Mouse (Mus musculus) heart, adult 2 months (tissue): ENCODE results near the gene Slc29a4.

Source experiments
- CTCF ChIP-seq: fragments of 200-600 bp; IDR thresholded peaks from 2 replicates; pipeline ENCODE4 v1.8.1; 2022; ENCODE audit warnings: antibody characterized with exemption, mild to moderate bottlenecking, moderate library complexity
- EP300 ChIP-seq: fragments of 200-500 bp; IDR thresholded peaks from 2 replicates; pipeline ENCODE4 v1.6.1; 2011; ENCODE audit warnings: low read depth, low read length, control low read depth; ENCODE audit not compliant: insufficient read depth
- POLR2A ChIP-seq: fragments of 200-500 bp; IDR thresholded peaks from 2 replicates; pipeline ENCODE4 v1.6.1; 2011; ENCODE audit warnings: mild to moderate bottlenecking, low read depth, low read length, control low read depth; ENCODE audit not compliant: insufficient read depth

GRCm38 (mm10) chr5:142771964-142772363, 79.7 kb downstream of the Slc29a4 start:
- no peak for TF ChIP-seq CTCF
- no peak for TF ChIP-seq POLR2A
- TF ChIP-seq EP300 = no peak
